Comparison of ENCODE assay signal across 7 mouse cellular contexts in genomic region chr16:26105115-26105974, GRCm38 (mm10). TPM values are rescaled to one million over a fixed set of nuclear protein-coding genes. Genes with fewer than 3 reads are reported as not detected.
DNase-seq lines count a peak whose midpoint lies in the region; TF ChIP-seq lines count a peak whose summit lies in the region.

Gene P3h2, minus strand, starts transcription at chr16:26105784.

- intact Hi-C loops in left cerebral cortex, postnatal 4 days (cut with DNase I) = no loop called here

- WGBS in embryonic facial prominence, embryonic 10.5 days = under 1% methylated on average over 101 of the region's 101 CpGs
- under 1% methylated on average over 100 of the region's 101 CpGs for WGBS in midbrain, embryonic 10.5 days
- WGBS in small intestine, adult 2 months = under 1% methylated on average over 101 of the region's 101 CpGs

- peak within 1 kb of the TSS; percentile 75 for H3K4me3 ChIP-seq in embryonic facial prominence, embryonic 10.5 days
- H3K4me3 ChIP-seq in midbrain, embryonic 10.5 days = peak within 1 kb of the TSS; percentile 77
- peak within 1 kb of the TSS; percentile 82 for H3K4me3 ChIP-seq in small intestine, adult 2 months (ENCODE audit: low read depth, low read length)

- peak; percentile 15 to 29 for DNase-seq in adrenal gland, postnatal 4 days (ENCODE audit: low spot score in 2 of 2)
- DNase-seq in embryonic facial prominence, embryonic 10.5 days (ENCODE audit: low spot score) = peak; percentile 85
- DNase-seq in heart, adult 18-20 months = peak; percentile 68 to 70
- DNase-seq in kidney, adult 11 months = peak; percentile 75
- DNase-seq in left cerebral cortex, postnatal 4 days = peak; percentile 44
- DNase-seq in midbrain, embryonic 10.5 days (ENCODE audit: low spot score) = peak; percentile 78

- peaks cover 32% of the 10 kb centered on the region for H3K4me1 ChIP-seq in embryonic facial prominence, embryonic 10.5 days
- H3K4me1 ChIP-seq in midbrain, embryonic 10.5 days = peaks cover 34% of the 10 kb centered on the region
- H3K4me1 ChIP-seq in small intestine, adult 2 months (ENCODE audit: control insufficient read depth, insufficient read depth, insufficient read length, low read length) = peaks cover 3% of the 10 kb centered on the region; the same call in 1 of the 2 replicates

- H3K27ac ChIP-seq in embryonic facial prominence, embryonic 10.5 days (replicated peaks) = peak within 1 kb of the TSS; percentile 90
- H3K27ac ChIP-seq in midbrain, embryonic 10.5 days (replicated peaks) = peak within 1 kb of the TSS; percentile 88
- 0 out of 2 replicates have a peak within 1 kb of the TSS, but pooled peaks have one; percentile 36 for H3K27ac ChIP-seq in small intestine, adult 2 months (ENCODE audit: insufficient read depth, low read depth, low read length)

- no peak for TF ChIP-seq CTCF in small intestine, adult 2 months (IDR thresholded peaks at IDR 0.05; ENCODE audit: extremely low read depth, insufficient read length, insufficient replicate concordance, low read depth, low read length)

- TF ChIP-seq POLR2A in small intestine, adult 2 months (IDR thresholded peaks at IDR 0.05; ENCODE audit: low read depth, low read length) = no peak

- no peaks in the 10 kb centered on the region for H3K36me3 ChIP-seq in embryonic facial prominence, embryonic 10.5 days (replicated peaks)
- H3K36me3 ChIP-seq in midbrain, embryonic 10.5 days = no peaks in the 10 kb centered on the region
- H3K36me3 ChIP-seq in small intestine, adult 2 months (ENCODE audit: control insufficient read depth, insufficient read depth, low read length) = no peaks in the 10 kb centered on the region

- H3K9me3 ChIP-seq in embryonic facial prominence, embryonic 10.5 days = no peaks in the 10 kb centered on the region
- no peaks in the 10 kb centered on the region for H3K9me3 ChIP-seq in midbrain, embryonic 10.5 days (replicated peaks)

- peaks cover 32% of the 10 kb centered on the region for H3K27me3 ChIP-seq in embryonic facial prominence, embryonic 10.5 days (replicated peaks; ENCODE audit: low read depth, poor library complexity, severe bottlenecking)
- peaks cover 43% of the 10 kb centered on the region for H3K27me3 ChIP-seq in midbrain, embryonic 10.5 days (ENCODE audit: low read depth, poor library complexity, severe bottlenecking)
- no peaks in the 10 kb centered on the region for H3K27me3 ChIP-seq in small intestine, adult 2 months (ENCODE audit: control insufficient read depth, insufficient read depth, low read length)

RNA-seq across cellular contexts. Expression of gene P3h2, which starts in this region (rescaled TPM):
- total RNA-seq in adrenal gland, postnatal 4 days (2021) = 10 to 100 TPM in 1 of 2 experiments, 1 to 10 TPM in 1; 9.8 to 23.0 TPM
- 3.4 and 3.7 TPM in 2 replicates for polyA plus RNA-seq in embryonic facial prominence, embryonic 10.5 days (2016; fragmentation: Nextera tagmentation; extraction: Ambion mirVana)
- total RNA-seq in heart, adult 18-20 months (2021) = 1 to 10 TPM; 3.7 to 3.8 TPM
- total RNA-seq in left cerebral cortex, postnatal 4 days (2021) = 1 to 10 TPM; 1.8 to 2.5 TPM
- 1.5 and 2.7 TPM in 2 replicates for polyA plus RNA-seq in midbrain, embryonic 10.5 days (2016; fragmentation: Nextera tagmentation; extraction: Ambion mirVana)
- polyA plus RNA-seq in small intestine, adult 2 months (2012; rRNA removed) = 1.6 and 2.0 TPM in 2 replicates

Comparison
In these comparisons a context has a peak if more than half of its experiments do, and no peak if none do; other contexts are left out.
1. Peak in every context shown above with its lines: DNase-seq, H3K4me3 ChIP-seq and H3K27ac ChIP-seq.
2. DNase-seq: peak in every context shown above with its lines; median percentile 85 in embryonic facial prominence, embryonic 10.5 days; 78 in midbrain, embryonic 10.5 days; 75 in kidney, adult 11 months; 69 in heart, adult 18-20 months; 44 in left cerebral cortex, postnatal 4 days; 22 in adrenal gland, postnatal 4 days.
3. H3K27ac ChIP-seq: peak in every context shown above with its lines; median percentile 90 in embryonic facial prominence, embryonic 10.5 days; 88 in midbrain, embryonic 10.5 days; 36 in small intestine, adult 2 months.